In the genomic region with DNA sequence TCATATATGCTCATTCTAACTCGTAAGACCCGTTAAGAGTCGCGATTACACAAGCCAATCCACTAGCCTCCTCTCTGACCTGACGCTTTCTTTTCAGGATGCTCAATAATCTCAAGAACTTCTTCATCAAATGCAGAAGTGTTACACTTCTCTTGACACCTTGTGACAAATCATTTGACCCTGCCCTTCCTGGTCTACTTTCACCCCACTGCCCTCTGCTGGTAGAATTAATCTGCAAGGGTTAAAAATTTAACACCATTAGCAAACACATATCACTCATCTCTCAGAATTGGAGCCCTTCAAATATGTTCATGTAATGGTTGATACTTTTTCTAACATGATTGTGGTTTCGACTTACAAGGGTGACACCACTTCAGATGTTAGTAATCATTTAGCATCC, we compare ENCODE assay signal across 13 mouse cellular contexts. TPM values are rescaled to one million over a fixed set of nuclear protein-coding genes. Genes with fewer than 3 reads are reported as not detected.
DNase-seq lines count a peak whose midpoint lies in the region; ATAC-seq and TF ChIP-seq lines count a peak whose summit lies in the region.
"Had no signal": no experiment of that assay in that cellular context is flagged by ENCODE, and none has a peak within 500 bp of the region (broad histone marks: within the 10 kb centered on the region; RNA-seq: fewer than 3 reads in every experiment).

No protein-coding gene starts in this region.

- no peaks in the 10 kb centered on the region for H3K4me1 ChIP-seq in liver, embryonic 14.5 days (replicated peaks; ENCODE audit: control insufficient read depth in 2 of 2, insufficient read depth in 2 of 2, low read length in 1 of 2)
- H3K4me1 ChIP-seq in CH12.LX (ENCODE audit: control insufficient read depth in 1 of 2, insufficient read depth in 2 of 2), result no peaks in the 10 kb centered on the region
- H3K4me1 ChIP-seq in embryonic facial prominence, embryonic 10.5 days, result no peaks in the 10 kb centered on the region
- H3K4me1 ChIP-seq: heart, embryonic 10.5 days; hindbrain, embryonic 15.5 days; neural tube, embryonic 12.5 days had no signal

- TF ChIP-seq EP300 in liver, embryonic 14.5 days (IDR thresholded peaks at IDR 0.05; ENCODE audit: low read depth), result no peak
- TF ChIP-seq EP300 in CH12.LX (IDR thresholded peaks at IDR 0.05; ENCODE audit: low read length), result no peak

- no peak overlapping the region for H3K9ac ChIP-seq in liver, embryonic 14.5 days (replicated peaks)
- H3K9ac ChIP-seq in CH12.LX (ENCODE audit: insufficient read depth, low read depth), result no peak overlapping the region
- H3K9ac ChIP-seq: hindbrain, embryonic 15.5 days; neural tube, embryonic 12.5 days had no signal

- H3K36me3 ChIP-seq in liver, embryonic 14.5 days (replicated peaks; ENCODE audit: control insufficient read depth, insufficient read depth, low read depth), result no peaks in the 10 kb centered on the region
- peaks cover 0 to 2% of the 10 kb centered on the region in 2 experiments for H3K36me3 ChIP-seq in CH12.LX (replicated peaks in 1 of 2; ENCODE audit: control insufficient read depth in 1 of 2, insufficient read depth in 1 of 2, low read length in 1 of 2)
- H3K36me3 ChIP-seq in embryonic facial prominence, embryonic 10.5 days (replicated peaks), result no peaks in the 10 kb centered on the region
- H3K36me3 ChIP-seq: heart, embryonic 10.5 days; hindbrain, embryonic 15.5 days; neural tube, embryonic 12.5 days had no signal

- dilution Hi-C loops in CH12.LX (cut with MboI; ENCODE audit: extremely low pct_ligation_motif_present, extremely low pct_unique_long_range_greater_than_20kb, low sequenced_read_pairs), result no loop called here

- H3K4me2 ChIP-seq in liver, embryonic 14.5 days (ENCODE audit: low read depth), result no peak overlapping the region
- H3K4me2 ChIP-seq in CH12.LX (ENCODE audit: insufficient read depth, low read depth, poor library complexity, severe bottlenecking), result no peak overlapping the region
- H3K4me2 ChIP-seq: hindbrain, embryonic 15.5 days; neural tube, embryonic 12.5 days had no signal

- TF ChIP-seq RAD21 in CH12.LX (IDR thresholded peaks at IDR 0.05; ENCODE audit: low read depth, low read length), result peak; percentile 67

- no peak for TF ChIP-seq POLR2A in CH12.LX (IDR thresholded peaks at IDR 0.05; ENCODE audit: low read depth, low read length)

- ATAC-seq in liver, embryonic 14.5 days (ENCODE audit: insufficient read depth), result no peak
- ATAC-seq: forebrain, embryonic 16.5 days had no signal

- 57% methylated on average over 6 of the region's 6 CpGs for WGBS in liver, embryonic 14.5 days (ENCODE audit: insufficient replicate concordance)
- 79% methylated on average over 6 of the region's 6 CpGs for WGBS in embryonic facial prominence, embryonic 10.5 days

- in situ Hi-C loops in CH12.LX (cut with MboI; ENCODE audit: low pct_ligation_motif_present, low pct_unique_long_range_greater_than_20kb, low sequenced_read_pairs), result loop anchor here (25.0 kb wide), 1 partner anchor 264 kb away; no protein-coding TSS in a partner anchor

- H3K27me3 ChIP-seq in liver, embryonic 14.5 days (ENCODE audit: control insufficient read depth, insufficient read depth, low read length), result no peaks in the 10 kb centered on the region
- no peaks in the 10 kb centered on the region for H3K27me3 ChIP-seq in CH12.LX (replicated peaks)
- no peaks in the 10 kb centered on the region for H3K27me3 ChIP-seq in embryonic facial prominence, embryonic 10.5 days (replicated peaks; ENCODE audit: low read depth, poor library complexity, severe bottlenecking)
- H3K27me3 ChIP-seq: hindbrain, embryonic 15.5 days; neural tube, embryonic 12.5 days had no signal

- H3K79me2 ChIP-seq in CH12.LX (replicated peaks; ENCODE audit: control insufficient read depth, extremely low read depth, insufficient read depth, poor library complexity, severe bottlenecking), result no peaks in the 10 kb centered on the region

- no peak for DNase-seq in liver, embryonic 14.5 days (ENCODE audit: low read depth in 3 of 3, low spot score in 3 of 3)
- DNase-seq in liver (no peak), 3T3-L1 (ENCODE audit: low read depth, low spot score) (peak; percentile 27), CH12.LX (ENCODE audit: extremely low read depth) (peak; percentile 51)
- DNase-seq in embryo, embryonic 10.5 days (ENCODE audit: low spot score), result peak; percentile 25
- no peak for DNase-seq in frontal cortex, adult 2 months (ENCODE audit: extremely low spot score in 1 of 2, low spot score in 1 of 2)
- no peak for DNase-seq in embryonic facial prominence, embryonic 10.5 days (ENCODE audit: low spot score)
- DNase-seq in heart, adult 11 months, result no peak
- DNase-seq: right cerebral cortex, postnatal 14 days had no signal

- H3K27ac ChIP-seq in liver, embryonic 14.5 days, result no peak overlapping the region
- H3K27ac ChIP-seq in CH12.LX (ENCODE audit: insufficient read depth, low read depth), result no peak overlapping the region
- H3K27ac ChIP-seq in embryonic facial prominence, embryonic 10.5 days (replicated peaks), result no peak overlapping the region
- H3K27ac ChIP-seq: heart, embryonic 10.5 days; hindbrain, embryonic 15.5 days; neural tube, embryonic 12.5 days had no signal

- peak; percentile 30; the same call in 1 of the 2 replicates for TF ChIP-seq CTCF in liver, embryonic 14.5 days (IDR thresholded peaks at IDR 0.05; ENCODE audit: low read depth)
- TF ChIP-seq CTCF in CH12.LX (conservative IDR thresholded peaks at IDR 0.05 in 1 of 2, IDR thresholded peaks at IDR 0.05 in 1 of 2; ENCODE audit: low read depth in 2 of 2, low read length in 2 of 2), result peak; percentile 25 to 72; a peak in 2 of 4 replicates

- H3K9me3 ChIP-seq in liver, embryonic 14.5 days (ENCODE audit: control insufficient read depth, low read length), result no peaks in the 10 kb centered on the region
- no peaks in the 10 kb centered on the region for H3K9me3 ChIP-seq in CH12.LX (replicated peaks; ENCODE audit: low read length)
- H3K9me3 ChIP-seq in embryonic facial prominence, embryonic 10.5 days, result no peaks in the 10 kb centered on the region
- H3K9me3 ChIP-seq: heart, embryonic 10.5 days; hindbrain, embryonic 15.5 days; neural tube, embryonic 12.5 days had no signal

- H3K4me3 ChIP-seq in liver, embryonic 14.5 days (ENCODE audit: insufficient read depth in 1 of 2, low read depth in 2 of 2, low read length in 2 of 2), result no peak overlapping the region
- H3K4me3 ChIP-seq in CH12.LX (replicated peaks in 1 of 3; ENCODE audit: low read depth in 2 of 3, low read length in 2 of 3, poor library complexity in 1 of 3), result no peak overlapping the region
- no peak overlapping the region for H3K4me3 ChIP-seq in embryonic facial prominence, embryonic 10.5 days
- H3K4me3 ChIP-seq: heart, embryonic 10.5 days; hindbrain, embryonic 15.5 days; neural tube, embryonic 12.5 days had no signal

TF ChIP-seq in CH12.LX, 34 proteins besides CTCF, POLR2A, EP300 and RAD21 (continues in another document):
- TF ChIP-seq ZMIZ1 (IDR thresholded peaks at IDR 0.05; ENCODE audit: low read depth, low read length) (no peak), NRF1 (IDR thresholded peaks at IDR 0.05; ENCODE audit: low read depth, low read length) (no peak), E2F4 (IDR thresholded peaks at IDR 0.05; ENCODE audit: insufficient replicate concordance, low read depth, low read length) (no peak), KAT2A (IDR thresholded peaks at IDR 0.05; ENCODE audit: insufficient replicate concordance, low read length) (no peak), HCFC1 (IDR thresholded peaks at IDR 0.05; ENCODE audit: low read depth, low read length) (no peak), MAZ (IDR thresholded peaks at IDR 0.05; ENCODE audit: low read depth, low read length) (no peak), ZC3H11A (IDR thresholded peaks at IDR 0.05; ENCODE audit: low read depth, low read length) (peak; percentile 26; the same call in 1 of the 2 replicates), GABPA (IDR thresholded peaks at IDR 0.05; ENCODE audit: insufficient replicate concordance, low read depth, low read length) (no peak), PAX5 (IDR thresholded peaks at IDR 0.05; ENCODE audit: low read length) (no peak), BHLHE40 (IDR thresholded peaks at IDR 0.05; ENCODE audit: low read depth, low read length) (no peak), MYC (IDR thresholded peaks at IDR 0.05; ENCODE audit: low read depth, low read length) (no peak), ETS1 (conservative IDR thresholded peaks at IDR 0.05; ENCODE audit: low read depth, low read length) (no peak), UBTF (IDR thresholded peaks at IDR 0.05; ENCODE audit: low read depth, low read length) (no peak), MAFK (IDR thresholded peaks at IDR 0.05; ENCODE audit: insufficient replicate concordance, low read length) (no peak), MAX (IDR thresholded peaks at IDR 0.05; ENCODE audit: low read length) (no peak), POLR2AphosphoS2 (IDR thresholded peaks at IDR 0.05; ENCODE audit: low read depth, low read length) (no peak), ELF1 (IDR thresholded peaks at IDR 0.05; ENCODE audit: low read depth, low read length) (peak; percentile 48; the same call in 1 of the 2 replicates), TCF12 (IDR thresholded peaks at IDR 0.05; ENCODE audit: low read depth, low read length) (no peak), USF2 (conservative IDR thresholded peaks at IDR 0.05; ENCODE audit: low read depth, low read length) (no peak), ZKSCAN1 (IDR thresholded peaks at IDR 0.05; ENCODE audit: borderline replicate concordance, low read depth, low read length) (no peak), NELFE (IDR thresholded peaks at IDR 0.05; ENCODE audit: low read depth, low read length) (no peak), IRF4 (IDR thresholded peaks at IDR 0.05; ENCODE audit: low read depth, low read length) (0 out of 2 replicates have a peak, but pooled peaks have one; percentile 23)

RNA-seq across cellular contexts. Expression of a gene that starts 37.2 kb away (rescaled TPM):
- 3.4 and 5.9 TPM in 2 replicates for polyA plus RNA-seq in liver, embryonic 14.5 days (2012; rRNA removed)
- polyA plus RNA-seq in liver, embryonic 14.5 days (2014; fragmentation: Nextera tagmentation; extraction: Ambion mirVana), result 24.9 and 27.1 TPM in 2 replicates
- total RNA-seq in CH12.LX (2012; rRNA removed) (14.1 and 20.5 TPM in 2 replicates), CH12.LX (2014; rRNA removed) (38.6 and 41.5 TPM in 2 replicates)
- polyA plus RNA-seq in CH12.LX (2012; ENCODE audit: insufficient read length, low read depth), result 21.4 and 24.5 TPM in 2 replicates
- 12.2 and 13.2 TPM in 2 replicates for polyA plus RNA-seq in frontal cortex, adult 2 months (2012; rRNA removed)
- 71.3 and 72.8 TPM in 2 replicates for polyA plus RNA-seq in embryonic facial prominence, embryonic 10.5 days (2016; fragmentation: Nextera tagmentation; extraction: Ambion mirVana)

RNA-seq across cellular contexts. Expression of a gene that starts 37.7 kb away (rescaled TPM):
- 1.4 and 2.6 TPM in 2 replicates for polyA plus RNA-seq in liver, embryonic 14.5 days (2012; rRNA removed)
- polyA plus RNA-seq in liver, embryonic 14.5 days (2014; fragmentation: Nextera tagmentation; extraction: Ambion mirVana), result 4.3 and 5.8 TPM in 2 replicates
- total RNA-seq in CH12.LX (2012; rRNA removed) (6.2 and 6.8 TPM in 2 replicates), CH12.LX (2014; rRNA removed) (19.6 and 21.5 TPM in 2 replicates)
- 10.0 and 10.5 TPM in 2 replicates for polyA plus RNA-seq in CH12.LX (2012; ENCODE audit: insufficient read length, low read depth)
- 9.7 and 12.2 TPM in 2 replicates for polyA plus RNA-seq in frontal cortex, adult 2 months (2012; rRNA removed)
- 6.9 and 8.5 TPM in 2 replicates for polyA plus RNA-seq in embryonic facial prominence, embryonic 10.5 days (2016; fragmentation: Nextera tagmentation; extraction: Ambion mirVana)

Comparison
In these comparisons a context has a peak if more than half of its experiments do, and no peak if none do; other contexts are left out.
1. DNase-seq: peak in 3T3-L1 (single experiment), CH12.LX (single experiment) and embryo, embryonic 10.5 days (single experiment); none in liver, embryonic 14.5 days (0 of 3), liver (single experiment), frontal cortex, adult 2 months (0 of 2), embryonic facial prominence, embryonic 10.5 days (single experiment) and heart, adult 11 months (single experiment).